Mouse (Mus musculus) forebrain, embryonic 14.5 days (tissue): ENCODE measurements at regions not wholly inside any gene's neighbourhood (a gene's known extent, or its start where the extent isn't known, plus 50 kb on each side); places are given as distances from the start of the nearest gene placed in this dataset.

Experiments used
- ATAC-seq: fragments of 200-750 bp; cut with Nextera tagmentation; 2 replicates; pipeline ENCODE4 v1.8.0; 2017; ENCODE audit warnings: mild to moderate bottlenecking, moderate library complexity
- DNase-seq: peaks from one replicate; pipeline ENCODE4 v3.0.0-alpha.2; 2015; ENCODE audit warnings: low spot score
- H3K27ac ChIP-seq: fragments of 300-500 bp; sonication (generic); 2 replicates; pipeline ENCODE4 v1.5.1; 2014; ENCODE audit warnings: low read depth, mild to moderate bottlenecking, control low read depth, low read length, moderate library complexity
- H3K27me3 ChIP-seq: fragments of 300-500 bp; sonication (generic); replicated peaks from 2 replicates; pipeline ENCODE4 v1.6.1; 2014; ENCODE audit warnings: low read length, control low read depth, mixed read lengths; ENCODE audit not compliant: control insufficient read depth, insufficient read depth
- H3K36me3 ChIP-seq: fragments of 300-500 bp; sonication (generic); 2 replicates; pipeline ENCODE4 v1.6.1; 2014; ENCODE audit warnings: low read length, control low read depth; ENCODE audit not compliant: control insufficient read depth, insufficient read depth
- H3K4me1 ChIP-seq: fragments of 300-500 bp; sonication (generic); 2 replicates; pipeline ENCODE4 v1.6.1; 2014; ENCODE audit warnings: antibody characterized with exemption, low read length, control low read depth; ENCODE audit not compliant: control insufficient read depth, insufficient read depth
- H3K4me2 ChIP-seq: fragments of 300-500 bp; sonication (generic); 2 replicates; pipeline ENCODE4 v1.6.1; 2014; ENCODE audit warnings: mild to moderate bottlenecking, control low read depth, low read length
- H3K4me3 ChIP-seq: fragments of 300-500 bp; sonication (generic); 2 replicates; pipeline ENCODE4 v1.5.1; 2014; ENCODE audit warnings: low read depth, low read length, control low read depth
- H3K9ac ChIP-seq: fragments of 300-500 bp; sonication (generic); 2 replicates; pipeline ENCODE4 v1.6.1; 2014; ENCODE audit warnings: mild to moderate bottlenecking, low read length, control low read depth, moderate library complexity
- H3K9me3 ChIP-seq: fragments of 300-500 bp; sonication (generic); replicated peaks from 2 replicates; pipeline ENCODE4 v1.6.1; 2016; ENCODE audit warnings: low read length, control low read depth, mixed read lengths; ENCODE audit not compliant: control insufficient read depth
- WGBS: fragments of 180-500 bp; shearing (Covaris S2); extraction: QIAGEN DNeasy Blood & Tissue Kit; methylation state at CpG from one replicate; pipeline ENCODE4 v1.1.7; 2014; 5-methylcytosine and 5-hydroxymethylcytosine counted together

DNA sequence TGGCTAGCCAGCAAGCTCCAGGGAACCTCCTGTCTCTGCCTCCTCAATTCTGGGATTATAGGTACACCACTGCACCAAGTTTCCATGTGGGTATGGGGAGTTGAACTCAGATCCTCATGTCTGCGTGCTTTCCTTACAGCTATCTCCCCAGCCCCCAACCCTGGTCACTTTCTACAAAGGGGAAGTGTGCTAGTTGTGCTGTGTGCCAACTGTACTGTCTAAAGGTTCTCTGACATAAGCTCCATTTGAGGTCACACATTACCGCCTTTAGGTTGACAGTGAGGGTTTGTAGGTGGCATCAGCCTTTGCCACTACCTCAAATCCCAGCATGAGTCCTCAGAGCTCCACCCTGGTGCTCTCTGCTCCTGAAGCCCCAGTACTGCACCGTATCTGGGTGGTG is 200.7 kb downstream of the Tex29 start:
- Histone ChIP-seq H3K27me3 (no peaks in the 10 kb centered on the region), H3K4me3 (no peak overlapping the region)

DNA sequence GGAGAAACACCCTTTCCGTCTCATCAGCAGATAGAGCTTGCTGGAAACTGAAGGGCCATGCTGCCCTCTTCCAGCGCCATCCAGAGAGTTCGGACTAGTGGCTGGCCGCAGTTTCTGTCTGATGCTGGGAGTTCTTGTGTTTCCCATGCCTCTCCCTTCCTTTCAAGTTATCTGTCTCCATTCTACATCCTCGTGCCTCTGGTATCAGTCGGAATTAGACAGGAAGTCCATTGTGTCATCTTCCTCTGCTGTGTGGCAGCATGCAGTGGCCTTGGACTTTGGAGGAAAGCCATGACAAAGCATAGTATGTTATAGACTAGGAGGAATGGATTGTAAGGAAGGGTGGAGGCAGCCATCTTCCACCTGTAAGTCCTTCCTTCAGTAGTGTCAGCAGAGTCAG is 201.4 kb downstream of the Tex29 start:
- Histone ChIP-seq H3K9ac (no peak overlapping the region), H3K36me3 (no peaks in the 10 kb centered on the region), H3K27me3 (no peaks in the 10 kb centered on the region), H3K27ac (no peak overlapping the region), H3K4me3 (no peak overlapping the region), H3K4me1 (no peaks in the 10 kb centered on the region), H3K4me2 (no peak overlapping the region), H3K9me3 (no peaks in the 10 kb centered on the region)
- ATAC-seq (no peak), DNase-seq (no peak)
- WGBS = 84% methylated on average over 6 of the region's 6 CpGs

More for the DNA sequence above, 200.7 kb downstream of the Tex29 start:
- no peak for DNase-seq
- no peaks in the 10 kb centered on the region for H3K36me3 ChIP-seq
- H3K9me3 ChIP-seq = no peaks in the 10 kb centered on the region
- H3K9ac ChIP-seq = no peak overlapping the region
- 82% methylated on average over 3 of the region's 3 CpGs for WGBS
- H3K4me2 ChIP-seq = no peak overlapping the region
- H3K4me1 ChIP-seq = no peaks in the 10 kb centered on the region
- no peak for ATAC-seq
- H3K27ac ChIP-seq = no peak overlapping the region

DNA sequence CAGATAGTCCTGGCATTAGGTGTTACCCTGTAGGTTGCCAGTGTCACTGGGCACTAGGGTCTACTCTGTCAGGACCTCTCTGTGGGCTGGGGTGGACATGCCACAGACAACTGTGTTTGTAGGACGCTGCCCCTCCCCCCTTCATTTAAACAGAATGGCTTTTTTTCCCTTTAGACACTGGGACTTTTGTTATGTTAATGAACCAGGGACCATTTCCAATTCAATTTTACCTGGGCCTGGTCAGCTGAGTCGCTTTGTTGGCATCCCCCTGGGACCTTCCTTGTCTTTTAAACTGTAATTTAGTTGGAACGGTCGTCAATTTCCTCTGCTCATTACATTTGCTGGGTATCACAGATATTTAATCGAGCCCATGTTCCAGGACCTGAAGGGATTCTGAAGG is 210.6 kb downstream of the Tex29 start:
- H3K27ac ChIP-seq = 0 out of 2 replicates have a peak overlapping the region, but pooled peaks have one; percentile 21
- H3K36me3 ChIP-seq = no peaks in the 10 kb centered on the region
- no peak overlapping the region for H3K4me3 ChIP-seq
- H3K9ac ChIP-seq = no peak overlapping the region
- WGBS = 4% methylated on average over 5 of the region's 5 CpGs
- H3K9me3 ChIP-seq = no peaks in the 10 kb centered on the region
- ATAC-seq = no peak
- peaks cover 13% of the 10 kb centered on the region for H3K4me1 ChIP-seq
- DNase-seq = no peak
- no peak overlapping the region for H3K4me2 ChIP-seq
- H3K27me3 ChIP-seq = no peaks in the 10 kb centered on the region

DNA sequence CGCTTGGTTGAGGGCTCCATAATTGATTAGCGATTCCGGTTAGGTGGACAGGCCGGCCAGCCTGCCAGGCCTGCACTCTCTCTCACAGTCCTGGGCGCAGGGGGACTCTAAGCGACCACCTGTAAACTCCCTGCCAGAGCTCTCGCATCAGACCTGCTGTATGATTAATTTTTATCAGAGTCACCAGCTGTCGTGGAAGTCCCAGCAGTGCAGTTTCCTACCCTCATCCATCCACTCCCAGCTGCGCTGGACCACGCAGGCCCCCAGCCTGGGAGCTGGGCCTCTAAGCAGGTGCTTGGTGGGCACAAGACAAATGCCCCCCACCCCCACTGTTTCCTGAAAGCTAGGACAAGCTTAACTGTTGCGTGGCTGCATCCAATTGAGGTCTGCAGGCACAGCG is 211.1 kb downstream of the Tex29 start:
- no peaks in the 10 kb centered on the region for H3K9me3 ChIP-seq
- no peaks in the 10 kb centered on the region for H3K36me3 ChIP-seq
- ATAC-seq (peak; percentile 68), DNase-seq (peak; percentile 39)
- H3K4me1 ChIP-seq = peaks cover 13% of the 10 kb centered on the region
- no peak overlapping the region for H3K4me2 ChIP-seq
- WGBS = 19% methylated on average over 12 of the region's 12 CpGs
- H3K27me3 ChIP-seq = no peaks in the 10 kb centered on the region
- H3K4me3 ChIP-seq = no peak overlapping the region
- H3K27ac ChIP-seq = 0 out of 2 replicates have a peak overlapping the region, but pooled peaks have one; percentile 21
- H3K9ac ChIP-seq = no peak overlapping the region

DNA sequence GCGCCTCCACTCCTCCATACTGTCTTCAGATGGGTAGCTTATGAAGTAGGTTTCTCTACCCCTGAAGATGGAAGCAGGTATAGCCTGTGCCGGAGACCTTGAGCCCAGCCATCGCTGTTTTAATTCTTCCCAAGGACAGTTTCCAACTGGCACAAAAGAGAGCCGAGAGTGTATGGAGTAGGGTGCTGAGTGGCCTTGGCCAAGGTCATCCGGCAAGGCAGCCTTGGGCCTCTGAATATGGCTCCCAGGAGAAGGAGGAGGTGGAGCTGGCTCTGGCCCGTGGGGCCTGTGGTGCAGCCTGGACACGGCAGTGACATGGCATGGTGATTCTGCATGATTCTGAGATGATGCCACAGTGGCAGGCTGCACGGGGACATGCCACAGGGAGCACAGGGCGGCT is 215.7 kb downstream of the Tex29 start:
- Histone ChIP-seq H3K27ac (no peak overlapping the region), H3K4me3 (no peak overlapping the region), H3K9ac (no peak overlapping the region), H3K36me3 (no peaks in the 10 kb centered on the region), H3K9me3 (no peaks in the 10 kb centered on the region), H3K4me1 (peaks cover 13% of the 10 kb centered on the region), H3K4me2 (no peak overlapping the region), H3K27me3 (no peaks in the 10 kb centered on the region)
- no peak for ATAC-seq
- 91% methylated on average over 9 of the region's 9 CpGs for WGBS
- DNase-seq = no peak

DNA sequence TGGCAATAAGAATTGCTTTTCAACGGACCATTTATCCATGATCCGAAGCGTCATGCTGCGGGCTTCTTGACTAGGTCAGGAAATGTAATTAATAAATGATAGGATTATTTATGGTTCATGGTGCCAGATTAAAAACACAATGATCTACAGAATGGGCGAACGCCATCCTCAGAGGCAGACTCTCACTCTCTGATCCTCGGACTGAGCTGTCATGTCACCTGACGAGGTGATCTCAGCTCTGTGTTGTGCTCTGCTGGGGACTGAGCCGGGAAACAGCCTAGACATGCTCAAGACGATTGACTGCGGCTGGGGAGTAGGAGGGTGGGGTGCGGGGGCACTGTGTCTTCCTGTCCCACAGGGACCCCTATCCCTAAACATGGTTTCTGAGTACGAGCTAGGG is 217.4 kb upstream of the A230072I06Rik start:
- Histone ChIP-seq H3K36me3 (no peaks in the 10 kb centered on the region), H3K27me3 (no peaks in the 10 kb centered on the region), H3K4me3 (no peak overlapping the region), H3K4me1 (peaks cover 15% of the 10 kb centered on the region), H3K4me2 (0 out of 2 replicates have a peak overlapping the region, but pooled peaks have one; percentile 10), H3K27ac (no peak overlapping the region), H3K9ac (no peak overlapping the region), H3K9me3 (no peaks in the 10 kb centered on the region)
- no peak for ATAC-seq
- no peak for DNase-seq
- 27% methylated on average over 13 of the region's 13 CpGs for WGBS

DNA sequence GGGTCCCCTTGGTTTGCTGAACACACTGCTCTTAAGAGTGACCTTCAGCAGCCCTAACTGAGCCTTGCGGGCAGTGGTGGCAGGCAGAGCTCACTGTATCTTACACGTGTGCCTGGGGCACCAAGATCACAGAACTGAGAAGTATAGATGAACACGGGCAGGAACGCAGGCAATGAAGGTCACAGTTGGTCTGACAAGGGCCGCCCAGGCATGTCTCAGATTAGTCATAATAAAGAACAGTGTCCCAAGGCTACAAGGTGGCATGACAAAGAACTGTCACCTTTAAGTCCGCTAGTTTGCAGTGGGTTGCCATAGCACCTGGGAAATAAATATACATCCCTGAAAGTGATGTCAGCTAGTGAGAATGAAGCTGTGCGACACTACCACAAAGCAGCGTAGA is 215.9 kb upstream of the A230072I06Rik start:
- H3K9ac ChIP-seq = no peak overlapping the region
- ATAC-seq (no peak), DNase-seq (no peak)
- peaks cover 15% of the 10 kb centered on the region for H3K4me1 ChIP-seq
- H3K27ac ChIP-seq = no peak overlapping the region
- no peaks in the 10 kb centered on the region for H3K27me3 ChIP-seq
- no peaks in the 10 kb centered on the region for H3K36me3 ChIP-seq
- no peak overlapping the region for H3K4me3 ChIP-seq
- no peak overlapping the region for H3K4me2 ChIP-seq
- no peaks in the 10 kb centered on the region for H3K9me3 ChIP-seq
- 69% methylated on average over 8 of the region's 8 CpGs for WGBS

DNA sequence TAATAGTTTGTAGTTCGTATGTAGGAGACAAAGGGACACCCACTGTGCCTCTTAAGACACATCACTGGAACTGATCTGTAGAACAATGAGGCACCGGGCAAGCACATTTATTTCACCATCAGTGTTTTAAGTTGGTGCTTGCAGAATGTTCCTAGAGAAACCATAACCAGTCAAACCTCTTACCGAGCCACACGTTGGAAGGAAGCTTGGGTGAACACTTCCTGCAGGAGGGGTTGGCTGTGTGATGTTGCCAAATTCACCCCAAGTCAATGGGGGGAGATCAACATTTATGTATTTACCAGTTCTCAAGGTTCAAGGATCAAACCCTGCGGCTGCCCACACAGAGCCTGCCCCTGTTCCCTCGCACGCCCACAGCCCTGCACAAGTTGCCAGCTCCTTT is 214.0 kb upstream of the A230072I06Rik start:
- H3K4me3 ChIP-seq = no peak overlapping the region
- ATAC-seq (no peak), DNase-seq (no peak)
- no peaks in the 10 kb centered on the region for H3K27me3 ChIP-seq
- H3K36me3 ChIP-seq = no peaks in the 10 kb centered on the region
- no peak overlapping the region for H3K9ac ChIP-seq
- peaks cover 15% of the 10 kb centered on the region for H3K4me1 ChIP-seq
- WGBS = 80% methylated on average over 7 of the region's 7 CpGs
- no peaks in the 10 kb centered on the region for H3K9me3 ChIP-seq
- no peak overlapping the region for H3K27ac ChIP-seq
- no peak overlapping the region for H3K4me2 ChIP-seq

DNA sequence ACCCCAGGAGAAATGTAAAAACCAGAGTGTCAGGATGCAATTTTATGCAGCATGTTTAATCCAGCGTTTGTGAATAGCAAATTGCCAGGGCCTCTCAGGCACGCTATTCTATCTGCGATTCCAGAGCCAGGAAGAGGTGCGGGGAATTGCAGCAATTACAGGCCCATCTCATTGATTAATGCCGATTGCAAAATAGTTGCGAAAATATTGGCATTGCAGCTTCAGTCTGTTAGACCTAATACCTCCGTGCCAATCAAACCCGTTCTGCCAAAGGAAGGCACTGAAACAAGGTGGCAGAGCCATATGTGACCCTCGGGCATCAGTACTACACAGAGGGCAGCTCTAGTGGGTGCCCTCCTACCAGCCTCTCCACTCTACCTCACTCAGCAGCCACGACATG is 212.2 kb upstream of the A230072I06Rik start:
- 89% methylated on average over 10 of the region's 10 CpGs for WGBS
- no peak for DNase-seq
- Histone ChIP-seq H3K4me1 (peaks cover 6% of the 10 kb centered on the region; the same call in 1 of the 2 replicates), H3K27me3 (no peaks in the 10 kb centered on the region), H3K9me3 (no peaks in the 10 kb centered on the region), H3K9ac (no peak overlapping the region), H3K36me3 (no peaks in the 10 kb centered on the region), H3K27ac (no peak overlapping the region), H3K4me3 (no peak overlapping the region), H3K4me2 (no peak overlapping the region)
- no peak for ATAC-seq
